Mouse (Mus musculus) cortical plate, adult 2 months (tissue): ENCODE measurements at regions not wholly inside any gene's neighbourhood (a gene's known extent, or its start where the extent isn't known, plus 50 kb on each side); places are given as distances from the start of the nearest gene placed in this dataset.

Source experiments
- CTCF ChIP-seq: fragments of 200-500 bp; IDR thresholded peaks from 2 replicates; pipeline ENCODE4 v1.5.1; 2011; ENCODE audit warnings: mild to moderate bottlenecking, control low read depth, low read length; ENCODE audit not compliant: insufficient read depth; ENCODE audit errors: extremely low read depth
- POLR2A ChIP-seq: fragments of 200-500 bp; IDR thresholded peaks from 2 replicates; pipeline ENCODE4 v1.6.1; 2011; ENCODE audit warnings: mild to moderate bottlenecking, low read length, control low read depth; ENCODE audit not compliant: insufficient read depth; ENCODE audit errors: extremely low read depth

- TF ChIP-seq CTCF: no peak
- no peak for TF ChIP-seq POLR2A
Measured at GRCm38 (mm10) chr5:132848086-132848485, 304.9 kb upstream of the Auts2 start.
